ENCODE assay signal across 9 mouse cellular contexts in the genomic region with DNA sequence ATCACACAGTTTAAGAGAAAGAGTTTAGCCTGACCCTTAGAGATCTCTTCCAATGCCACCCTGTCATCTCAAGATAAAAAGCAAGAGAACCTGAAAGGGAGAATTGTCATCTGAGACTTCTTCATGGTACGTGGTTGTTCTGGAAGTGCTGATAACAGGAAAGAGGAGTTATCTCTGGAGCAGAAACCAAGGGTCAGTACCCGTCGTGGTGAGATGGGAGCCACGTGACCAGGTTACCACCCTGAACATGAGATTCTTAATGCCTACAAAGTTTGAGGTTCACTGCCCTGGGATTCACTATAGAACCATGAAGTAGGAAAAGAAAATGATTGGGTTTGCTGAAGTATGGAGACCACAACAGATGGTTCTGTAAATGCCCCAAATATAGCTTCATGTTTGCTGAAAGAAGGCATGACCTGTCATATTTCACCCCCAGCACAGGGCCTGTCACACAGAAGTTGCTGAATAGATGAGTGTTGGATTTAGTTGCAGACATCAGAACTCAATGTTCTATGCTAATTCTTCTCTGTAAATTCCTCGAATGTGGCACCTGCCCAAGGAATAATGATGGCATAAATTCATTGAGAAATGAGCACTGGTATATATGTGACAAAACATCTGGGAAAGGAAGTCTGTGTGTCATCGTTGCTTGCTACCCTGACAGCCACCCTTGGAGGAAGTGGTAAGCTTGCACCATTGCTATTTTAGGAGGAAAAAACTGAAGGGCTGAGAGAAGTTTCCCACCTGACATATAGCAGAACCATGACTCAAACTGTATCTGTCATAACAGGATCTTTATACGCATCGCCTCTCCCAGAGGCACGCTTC. TPM values are rescaled to one million over a fixed set of nuclear protein-coding genes. Genes with fewer than 3 reads are reported as not detected.
DNase-seq lines count a peak whose midpoint lies in the region; ATAC-seq lines count a peak whose summit lies in the region.
"Had no signal": no experiment of that assay in that cellular context is flagged by ENCODE, and none has a peak within 500 bp of the region (broad histone marks: within the 10 kb centered on the region; RNA-seq: fewer than 3 reads in every experiment).

No protein-coding gene starts in this region.

- H3K9me3 ChIP-seq in heart, embryonic 12.5 days (replicated peaks), result no peaks in the 10 kb centered on the region
- no peaks in the 10 kb centered on the region for H3K9me3 ChIP-seq in hindbrain, embryonic 13.5 days

- ATAC-seq in heart, embryonic 12.5 days (ENCODE audit: insufficient number of reproducible peaks, low FRiP score), result peak; percentile 87
- ATAC-seq in CD4-positive, CD25-positive, alpha-beta regulatory T cell, adult 4 months, result peak; percentile 87
- ATAC-seq in hindbrain, embryonic 13.5 days (ENCODE audit: low FRiP score), result no peak
- peak; percentile 86 for ATAC-seq in monocyte, adult 5-6 weeks (replicated peaks; ENCODE audit: insufficient number of reproducible peaks, low FRiP score, low TSS enrichment, poor library complexity, severe bottlenecking)

- intact Hi-C loops in heart, postnatal 25 days (cut with DNase I), result loop anchor here (2.0 kb wide), 1 partner anchor 25 kb away; no protein-coding TSS in a partner anchor

- H3K9ac ChIP-seq in heart, embryonic 12.5 days, result no peak overlapping the region
- H3K9ac ChIP-seq in hindbrain, embryonic 13.5 days, result no peak overlapping the region

- WGBS in heart, embryonic 12.5 days, result 41% methylated on average over 9 of the region's 9 CpGs
- 83% methylated on average over 9 of the region's 9 CpGs for WGBS in hindbrain, embryonic 13.5 days

- H3K36me3 ChIP-seq in heart, embryonic 12.5 days, result peaks cover 10% of the 10 kb centered on the region
- no peaks in the 10 kb centered on the region for H3K36me3 ChIP-seq in hindbrain, embryonic 13.5 days

- H3K27me3 ChIP-seq in heart, embryonic 12.5 days (replicated peaks), result no peaks in the 10 kb centered on the region
- H3K27me3 ChIP-seq in hindbrain, embryonic 13.5 days, result no peaks in the 10 kb centered on the region
- H3K27me3 ChIP-seq: Patski had no signal

- H3K27ac ChIP-seq in heart, embryonic 12.5 days (ENCODE audit: poor library complexity, severe bottlenecking), result peak overlapping the region; percentile 65
- H3K27ac ChIP-seq in hindbrain, embryonic 13.5 days, result peak overlapping the region; percentile 40; the same call in 1 of the 2 replicates

- H3K4me1 ChIP-seq in heart, embryonic 12.5 days (replicated peaks), result peaks cover 44% of the 10 kb centered on the region
- H3K4me1 ChIP-seq in hindbrain, embryonic 13.5 days (replicated peaks), result peaks cover 6% of the 10 kb centered on the region; the same call in 1 of the 2 replicates

- DNase-seq in heart, postnatal 25 days (ENCODE audit: low spot score), result no peak
- no peak for DNase-seq in adrenal gland, adult 2 months
- no peak for DNase-seq in embryo, embryonic 9.5 days (ENCODE audit: extremely low spot score)
- DNase-seq in kidney, adult 11 months, result no peak

- H3K4me2 ChIP-seq in heart, embryonic 12.5 days, result no peak overlapping the region
- no peak overlapping the region for H3K4me2 ChIP-seq in hindbrain, embryonic 13.5 days

- no peak overlapping the region for H3K4me3 ChIP-seq in heart, embryonic 12.5 days
- no peak overlapping the region for H3K4me3 ChIP-seq in hindbrain, embryonic 13.5 days

RNA-seq across cellular contexts. Expression of a gene that starts 25.9 kb away (rescaled TPM):
- polyA plus RNA-seq in heart, embryonic 12.5 days (2016; fragmentation: Nextera tagmentation; extraction: Ambion mirVana), result 15.9 and 18.2 TPM in 2 replicates
- 10 to 100 TPM; 40.6 to 44.7 TPM for total RNA-seq in heart, postnatal 25 days (2021)
- polyA plus RNA-seq in CD4-positive, CD25-positive, alpha-beta regulatory T cell, adult 4 months (2017; shearing (Covaris generic)), result 1 to 10 TPM; 5.7 to 9.5 TPM
- 9.5 and 12.7 TPM in 2 replicates for polyA plus RNA-seq in hindbrain, embryonic 13.5 days (2015; fragmentation: Nextera tagmentation; extraction: Ambion mirVana)
- total RNA-seq in monocyte, adult 5-6 weeks (2017), result 43.7 to 77.1 TPM (median 49.8 TPM) in 3 replicates
- 10 to 100 TPM; 37.3 to 39.8 TPM for total RNA-seq in adrenal gland, adult 2 months (2021)
- 13.3 and 17.9 TPM in 2 replicates for polyA plus RNA-seq in adrenal gland, adult 2 months (2012; rRNA removed)
